Mouse (Mus musculus): Measurements from ENCODE around the gene F11r.

The F11r gene

DNA sequence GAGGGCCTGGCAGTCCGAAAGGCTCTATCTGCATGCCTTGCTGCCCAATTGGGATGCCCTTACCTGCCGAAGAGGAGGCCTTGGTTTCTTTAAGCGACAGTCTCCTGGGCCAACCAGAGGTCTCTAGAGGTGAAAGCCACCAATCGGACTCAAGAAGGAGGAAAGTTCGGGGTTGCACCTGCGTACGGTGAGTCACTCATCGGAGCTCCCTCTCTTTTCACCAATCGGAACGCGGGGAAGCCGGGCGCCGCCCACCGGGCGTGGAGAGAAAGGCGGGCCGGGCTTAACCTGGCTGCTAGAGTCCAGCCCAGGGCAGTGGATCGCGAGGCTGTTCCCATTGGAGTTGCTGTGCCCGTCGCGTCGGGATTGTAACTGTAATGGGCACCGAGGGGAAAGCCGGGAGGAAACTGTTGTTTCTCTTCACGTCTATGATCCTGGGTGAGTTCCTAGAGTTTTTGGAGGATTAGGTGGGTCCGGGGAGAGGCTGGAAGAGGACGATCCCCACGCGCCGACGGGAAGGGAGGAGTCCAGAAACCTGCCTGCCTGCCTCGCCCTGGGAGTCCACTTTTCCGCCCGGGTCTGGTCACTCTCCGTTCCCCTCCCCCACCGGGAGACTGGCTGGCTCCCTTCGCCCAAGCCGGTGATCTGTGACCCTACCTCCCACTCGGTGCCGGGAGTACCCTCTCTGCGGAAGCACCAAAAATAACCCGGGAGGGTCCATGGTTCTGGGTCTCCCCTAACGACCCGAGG, at the start of gene F11r:
Gene F11r, plus strand, starts transcription at position 272 of the 750 bp plus-strand sequence.
- DNase-seq (ENCODE audit: low read depth): peak; percentile 57

DNA sequence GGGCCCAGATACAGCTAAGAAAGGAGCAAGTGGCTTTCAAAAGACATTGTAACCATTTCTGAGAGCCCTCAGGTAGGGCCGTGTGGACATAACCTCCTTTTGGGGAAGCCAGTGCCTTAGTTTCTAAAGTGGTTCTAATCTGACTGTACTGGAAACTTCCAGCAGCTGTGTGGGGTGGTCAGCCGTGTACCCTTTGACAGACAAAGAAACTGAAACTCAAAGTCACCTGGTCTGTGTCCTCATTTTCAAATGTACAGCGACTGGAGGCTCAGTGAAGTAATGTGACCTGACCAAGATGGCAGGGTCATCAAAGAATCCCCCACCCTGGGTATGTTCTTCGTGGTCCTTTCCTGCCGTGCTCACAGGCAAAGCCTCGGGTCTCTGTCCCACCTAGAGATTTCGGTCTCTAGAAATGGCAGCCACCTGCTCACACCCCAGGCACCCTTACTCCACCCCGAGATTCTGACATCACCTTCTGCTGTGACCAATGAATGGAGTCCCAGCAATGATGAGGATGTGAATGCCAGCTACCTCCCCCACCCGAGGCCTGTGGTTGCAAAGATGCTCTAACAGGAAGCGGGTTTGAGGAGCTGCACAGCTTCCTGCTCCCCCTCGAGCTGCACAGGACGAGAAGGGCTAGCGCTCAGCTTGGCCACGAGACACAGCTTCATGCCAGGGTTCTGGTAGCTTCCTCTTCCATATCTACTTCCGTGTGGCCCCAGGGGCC, 48.8 kb upstream of the F11r start, which contains the start of gene Arhgap30:
Gene Arhgap30, plus strand, starts transcription at position 579 of the 727 bp plus-strand sequence.
- no peak for DNase-seq (ENCODE audit: low read depth)

DNA sequence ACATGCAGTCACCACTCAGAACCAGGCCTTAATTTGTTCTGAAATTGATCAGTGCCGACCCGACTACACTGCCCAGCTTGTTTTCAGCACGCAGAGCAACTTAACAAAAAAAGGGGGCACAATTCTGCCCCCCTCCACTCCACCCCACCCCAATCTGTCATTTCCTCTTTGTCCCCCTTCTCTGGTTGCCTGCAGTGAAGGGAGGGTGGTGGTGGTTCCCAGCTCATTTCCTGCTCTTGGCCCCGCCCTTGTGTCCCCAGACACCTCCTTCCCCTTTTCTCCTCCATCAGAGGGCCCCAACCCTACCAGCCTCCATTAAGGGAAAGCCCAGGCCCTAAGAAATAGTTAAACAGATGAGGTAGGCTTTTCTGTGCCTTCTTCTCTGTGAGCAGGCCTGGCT, 47.2 kb upstream of the F11r start:
- no peak for DNase-seq (ENCODE audit: low read depth)

DNA sequence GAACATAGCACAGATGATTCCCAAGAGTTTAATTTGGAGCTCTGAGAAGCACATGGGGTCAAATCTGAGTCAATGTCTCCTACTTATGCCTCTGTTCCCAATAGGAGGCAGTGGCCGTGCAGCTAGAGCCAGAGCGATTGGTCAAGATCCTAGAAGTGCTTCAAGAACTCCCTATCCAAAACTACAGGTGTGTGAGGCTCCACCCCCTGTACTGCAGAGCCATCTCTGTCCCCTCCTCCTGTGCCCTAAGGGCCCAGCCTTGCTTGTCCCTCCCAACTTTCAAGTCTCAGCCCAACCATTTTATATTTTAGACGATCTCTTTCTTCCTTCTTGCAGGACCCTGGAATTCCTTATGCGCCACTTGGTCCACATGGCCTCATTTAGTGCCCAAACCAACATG, 35.5 kb upstream of the F11r start:
- DNase-seq (ENCODE audit: low read depth): no peak

DNA sequence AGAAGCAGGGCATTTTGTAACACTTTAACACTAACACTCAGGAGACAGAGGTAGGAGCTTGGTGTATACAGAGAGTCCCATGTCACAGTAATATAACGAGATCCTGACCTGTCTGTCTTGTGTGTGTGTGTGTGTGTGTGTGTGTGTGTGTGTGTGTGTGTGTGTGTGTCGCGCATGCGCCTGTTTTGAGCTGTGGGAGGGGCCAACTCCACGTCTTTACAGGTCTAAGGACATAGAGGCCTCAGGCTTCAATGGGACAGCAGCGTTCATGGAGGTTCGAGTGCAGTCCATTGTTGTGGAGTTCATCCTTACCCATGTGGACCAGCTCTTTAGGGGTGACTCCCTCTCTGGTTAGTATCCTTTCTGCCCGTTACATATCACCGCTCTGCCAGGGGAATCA, 34.3 kb upstream of the F11r start:
- no peak for DNase-seq (ENCODE audit: low read depth)

DNA sequence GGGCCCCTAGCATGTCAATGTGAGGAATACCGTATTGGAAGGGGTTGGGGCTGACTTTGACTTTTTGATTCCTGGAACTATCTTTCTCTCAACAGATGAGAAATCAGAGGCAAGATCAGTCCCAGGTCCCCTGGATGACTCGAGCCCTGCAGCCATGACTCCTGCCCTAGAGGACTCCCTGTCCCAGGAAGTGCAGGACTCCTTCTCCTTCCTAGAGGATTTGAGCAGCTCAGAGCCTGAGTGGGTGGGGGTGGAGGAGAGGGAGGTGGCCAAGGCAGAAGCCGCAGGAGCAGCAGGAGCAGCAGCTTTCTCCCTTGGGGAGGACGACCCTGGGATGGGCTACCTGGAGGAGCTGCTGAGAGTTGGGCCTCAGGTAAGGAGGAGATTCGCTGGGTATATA, 30.1 kb upstream of the F11r start:
- no peak for DNase-seq (ENCODE audit: low read depth)

DNA sequence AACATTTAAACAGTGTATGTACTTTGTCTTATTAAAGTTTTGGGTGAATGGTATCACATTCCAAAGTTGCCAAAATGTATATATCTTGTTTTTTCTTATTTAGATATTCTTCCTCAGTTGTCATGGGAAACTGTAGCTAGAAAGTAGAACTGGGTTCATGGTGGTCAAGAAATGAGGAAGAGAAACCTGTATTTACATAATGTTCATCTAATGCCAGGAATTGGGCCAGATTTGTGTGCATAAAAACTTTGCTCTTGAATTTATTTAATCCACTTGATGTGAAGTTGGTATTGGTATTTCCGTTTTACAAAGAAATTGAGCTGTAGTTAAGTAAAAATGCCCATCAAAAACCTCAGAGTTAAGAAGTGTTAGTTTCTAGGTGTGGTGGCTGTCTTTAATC, 27.1 kb upstream of the F11r start:
- DNase-seq (ENCODE audit: low read depth): no peak

DNA sequence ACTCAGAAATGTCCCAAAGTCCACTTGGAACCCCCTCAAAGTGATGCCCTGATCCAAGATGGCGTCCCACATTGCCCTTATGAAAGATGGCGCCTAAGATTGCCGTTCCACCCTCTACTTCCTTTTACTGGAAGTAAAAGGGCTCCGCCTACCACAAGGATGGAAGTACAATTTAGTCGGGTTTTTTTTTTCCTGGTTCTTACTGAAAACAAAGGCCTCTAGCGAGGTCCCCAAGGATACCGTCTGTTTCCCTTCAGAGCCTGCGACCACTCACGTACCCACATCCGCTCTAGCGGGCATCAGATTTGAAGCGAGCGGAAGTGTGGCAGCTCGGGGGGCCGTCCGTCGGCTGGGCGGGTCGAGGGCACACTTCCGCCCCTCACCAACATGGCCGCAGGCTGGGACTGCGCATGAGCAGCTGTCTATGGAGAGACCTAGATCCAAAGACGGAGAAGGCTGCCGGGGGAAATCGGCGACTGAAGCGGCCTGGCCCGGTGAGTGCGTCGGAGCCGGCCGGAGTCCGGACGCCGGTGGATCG, 26.3 kb upstream of the F11r start, which contains the start of gene Usf1:
Gene Usf1, plus strand, starts transcription at position 367 of the 538 bp plus-strand sequence.
- DNase-seq (ENCODE audit: low read depth): peak; percentile 92

DNA sequence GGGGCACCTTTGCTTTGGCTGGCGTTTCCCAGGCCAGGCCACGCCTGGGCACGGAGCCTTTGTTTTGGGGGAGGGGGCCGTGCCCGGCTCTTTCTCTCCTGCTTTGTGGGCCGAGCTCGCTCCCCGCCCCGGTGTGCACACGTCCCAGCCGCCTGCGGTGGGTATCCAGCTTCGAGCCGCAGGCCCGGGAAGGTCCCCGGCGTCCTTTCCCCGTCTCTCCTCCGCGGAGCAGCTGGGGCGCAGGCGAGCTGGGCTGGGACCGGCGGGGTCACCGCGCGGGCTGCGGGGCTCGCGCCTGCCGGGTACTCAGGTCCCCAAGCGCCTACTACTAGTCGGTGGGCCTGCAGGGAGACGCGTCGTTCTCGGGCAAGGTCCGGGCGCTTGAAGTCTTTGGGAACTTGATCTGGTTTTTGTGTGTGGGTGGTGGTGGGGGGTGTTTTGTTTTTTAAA, 25.8 kb upstream of the F11r start:
- DNase-seq (ENCODE audit: low read depth): no peak

DNA sequence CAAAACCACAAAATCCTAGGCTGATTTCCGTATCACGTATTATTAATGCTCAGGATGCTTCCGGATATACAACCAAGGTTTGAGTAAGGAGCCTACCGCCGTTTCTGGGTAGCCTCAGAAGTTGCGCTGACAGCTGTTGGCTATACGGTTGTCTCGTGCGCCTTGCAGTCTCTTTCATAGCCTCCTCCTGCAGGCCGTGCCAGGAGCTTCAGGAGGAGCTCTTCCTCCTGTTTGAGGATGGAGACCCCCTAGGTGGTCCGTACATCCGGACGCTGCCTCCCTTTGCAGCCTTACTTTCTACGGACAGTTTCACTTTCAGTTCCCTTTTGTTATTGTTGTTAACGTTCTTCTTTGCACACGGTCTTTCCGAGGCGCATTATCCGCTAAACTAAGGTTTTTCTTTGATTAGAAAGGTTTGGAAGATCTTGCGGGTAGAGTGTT, 25.3 kb upstream of the F11r start:
- DNase-seq (ENCODE audit: low read depth): no peak

DNA sequence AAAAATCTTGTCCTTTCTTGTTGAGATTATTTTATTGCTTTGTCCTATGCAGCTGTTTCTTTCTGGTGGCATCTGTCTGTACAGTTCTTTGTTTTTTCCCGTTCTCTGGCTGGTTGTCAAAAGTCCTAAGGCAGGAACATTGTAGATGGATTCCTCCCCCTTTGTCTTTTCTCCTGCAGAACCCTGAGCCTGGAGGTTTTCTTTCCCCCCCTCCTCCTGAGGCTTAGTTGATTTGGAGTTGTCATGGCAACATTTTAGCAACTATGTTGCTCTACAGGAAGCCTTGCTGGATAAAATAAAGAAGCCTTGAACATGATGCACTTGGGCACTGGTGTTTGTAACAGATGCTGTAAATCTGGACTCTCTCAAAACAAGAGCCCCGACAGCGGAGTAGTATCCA, 24.9 kb upstream of the F11r start:
- no peak for DNase-seq (ENCODE audit: low read depth)

DNA sequence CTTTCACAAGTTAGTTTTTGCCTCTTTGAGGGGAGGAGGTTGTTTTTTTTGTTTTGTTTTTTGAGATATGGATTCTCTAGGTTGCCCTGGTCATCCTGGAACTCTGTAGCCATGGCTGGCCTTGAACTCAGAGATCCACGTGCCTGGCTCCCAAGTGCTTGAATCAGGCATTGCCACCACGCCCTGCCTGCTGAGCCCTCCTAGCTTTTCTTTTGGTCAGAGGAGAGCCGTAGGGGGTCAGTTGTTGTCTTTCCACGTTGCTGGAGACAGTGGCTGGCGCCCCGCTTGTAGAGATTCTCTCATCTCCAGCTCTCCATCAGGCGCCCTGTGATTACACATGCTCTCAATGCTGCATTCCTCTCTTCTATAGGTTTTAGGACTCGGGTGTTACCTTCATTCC, 23.7 kb upstream of the F11r start:
- DNase-seq (ENCODE audit: low read depth): no peak

DNA sequence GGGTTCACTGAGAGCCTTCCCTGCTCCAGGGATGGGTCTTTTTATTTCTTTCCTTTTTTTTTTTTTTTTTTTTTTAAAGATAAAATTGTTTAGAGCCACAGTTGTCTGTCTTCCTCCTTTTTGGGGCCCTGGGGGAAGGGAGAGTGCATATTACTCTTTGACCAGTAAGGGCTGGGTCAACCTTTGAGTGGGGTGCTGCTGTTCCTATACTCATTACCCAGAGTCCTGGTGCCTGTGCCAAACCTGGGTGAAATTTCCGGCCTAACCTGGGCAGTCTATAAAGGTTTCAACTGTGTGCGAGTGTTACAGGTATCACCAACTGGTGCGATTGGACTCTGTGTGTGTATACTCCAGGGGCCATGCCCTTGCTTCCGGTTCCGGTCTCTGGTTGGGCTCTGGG, 18.7 kb upstream of the F11r start, which contains the start of gene Tstd1:
Gene Tstd1, plus strand, starts transcription at position 213 of the 400 bp plus-strand sequence.
- DNase-seq (ENCODE audit: low read depth): no peak

DNA sequence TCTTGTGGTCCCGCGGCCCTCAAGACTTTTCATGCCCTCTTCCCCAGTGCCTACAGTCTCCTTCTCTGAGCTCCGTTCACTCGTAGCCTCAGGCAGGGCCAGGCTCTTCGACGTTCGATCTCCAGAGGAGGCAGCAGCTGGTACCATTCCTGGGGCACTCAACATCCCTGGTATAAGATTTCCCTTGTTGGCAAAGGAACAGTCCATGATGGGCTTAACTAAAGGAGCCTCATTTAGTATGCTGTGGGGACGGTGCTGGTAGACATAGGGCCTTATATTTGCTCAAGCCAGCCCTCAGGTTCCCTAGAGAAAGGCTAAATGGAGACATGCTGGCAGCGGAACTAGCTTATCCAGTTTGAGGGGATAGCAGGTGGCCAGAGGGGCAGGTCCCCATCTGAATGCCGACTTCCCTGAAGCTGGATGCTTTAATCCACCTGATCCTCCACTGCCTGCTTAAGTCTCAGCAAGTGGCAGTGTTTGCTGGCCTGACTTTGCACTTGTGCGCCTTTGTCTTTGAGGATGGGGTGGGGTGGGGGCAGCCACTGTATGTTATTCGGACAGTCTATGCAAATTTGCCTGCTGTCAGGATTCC, 17.9 kb upstream of the F11r start:
- DNase-seq (ENCODE audit: low read depth): no peak

DNA sequence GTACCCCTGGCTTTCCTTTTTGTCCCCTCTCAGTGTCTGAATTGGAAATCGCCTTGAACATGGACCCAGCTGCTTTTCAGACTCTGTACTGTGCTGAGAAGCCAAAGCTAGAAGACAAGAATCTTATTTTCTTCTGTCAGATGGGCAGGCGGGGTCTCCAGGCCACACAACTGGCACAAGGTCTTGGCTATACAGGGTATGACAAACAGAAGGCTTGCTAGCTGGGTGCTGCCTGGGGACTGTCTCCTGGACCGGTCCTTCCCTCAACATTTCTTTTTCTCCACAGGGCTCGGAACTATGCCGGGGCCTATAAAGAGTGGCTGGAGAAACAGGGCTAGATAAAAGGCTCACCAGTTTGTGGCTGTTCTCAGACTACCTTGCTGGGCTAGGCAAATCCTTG, 17.4 kb upstream of the F11r start:
- DNase-seq (ENCODE audit: low read depth): no peak

DNA sequence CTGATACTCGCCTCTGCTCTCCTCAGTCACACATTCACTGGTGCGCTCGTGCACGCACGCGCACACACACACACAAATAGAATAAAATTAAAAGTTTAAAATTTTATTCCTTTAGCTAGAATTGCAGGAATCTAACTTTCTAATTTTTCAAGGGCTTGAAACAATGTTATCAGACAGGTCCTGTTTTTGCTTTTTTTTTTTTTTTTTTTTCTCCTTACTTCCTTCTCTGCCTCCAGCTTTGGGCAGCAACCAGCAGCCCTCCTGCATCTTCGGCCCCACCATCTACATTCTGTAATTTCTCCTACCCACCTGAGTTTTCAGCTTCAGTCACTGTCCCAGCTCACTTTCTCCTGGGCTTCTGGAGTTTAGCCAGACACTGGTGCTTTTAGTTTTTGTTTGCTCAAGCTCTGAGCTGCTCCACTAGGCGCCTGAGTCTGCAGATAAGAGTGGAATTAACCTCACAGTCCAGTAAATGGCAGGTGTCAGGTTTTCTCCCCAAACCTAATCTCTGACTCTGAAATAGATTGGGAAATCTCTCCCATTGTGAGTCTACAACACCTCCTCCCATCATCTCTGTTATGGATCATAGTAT, 14.7 kb upstream of the F11r start:
- DNase-seq (ENCODE audit: low read depth): no peak

DNA sequence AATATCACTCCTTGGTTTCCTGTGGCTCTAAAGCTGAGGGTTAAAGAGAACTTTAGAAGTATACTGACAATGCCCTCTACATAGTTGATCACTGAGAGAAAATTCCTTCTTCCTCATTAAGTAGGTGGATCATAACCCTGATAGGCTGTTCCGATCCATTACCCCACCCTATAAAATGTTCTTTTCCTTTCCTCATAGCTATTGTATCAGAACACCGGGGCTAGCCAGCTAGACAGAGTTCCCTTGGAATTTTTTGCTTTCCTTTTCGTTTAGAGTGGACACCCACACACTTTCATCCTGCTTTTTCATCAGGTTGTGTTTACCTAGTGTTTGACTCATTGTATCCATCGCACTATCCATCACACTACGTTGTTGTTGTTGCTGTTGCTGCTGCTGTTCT, 12.7 kb upstream of the F11r start:
- DNase-seq (ENCODE audit: low read depth): no peak

DNA sequence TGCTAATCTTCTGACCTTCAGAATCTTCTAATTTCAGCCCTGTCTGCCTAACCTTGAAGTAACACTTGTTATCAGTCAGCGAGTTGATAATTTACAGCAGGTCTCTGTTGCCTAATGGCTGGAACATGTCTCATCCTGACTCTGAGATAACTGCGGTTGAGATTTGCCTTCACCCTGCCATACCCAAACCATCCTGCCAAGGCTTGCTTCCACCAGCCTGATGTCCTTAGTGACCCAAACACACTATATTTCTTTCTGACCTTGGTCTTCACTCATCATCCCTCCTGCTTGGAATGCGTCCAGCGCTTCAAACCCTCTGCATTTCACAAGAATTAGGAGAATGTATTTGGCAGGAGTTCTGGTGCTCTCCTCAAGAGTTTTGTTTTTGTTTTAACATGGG, 12.2 kb upstream of the F11r start:
- DNase-seq (ENCODE audit: low read depth): no peak

DNA sequence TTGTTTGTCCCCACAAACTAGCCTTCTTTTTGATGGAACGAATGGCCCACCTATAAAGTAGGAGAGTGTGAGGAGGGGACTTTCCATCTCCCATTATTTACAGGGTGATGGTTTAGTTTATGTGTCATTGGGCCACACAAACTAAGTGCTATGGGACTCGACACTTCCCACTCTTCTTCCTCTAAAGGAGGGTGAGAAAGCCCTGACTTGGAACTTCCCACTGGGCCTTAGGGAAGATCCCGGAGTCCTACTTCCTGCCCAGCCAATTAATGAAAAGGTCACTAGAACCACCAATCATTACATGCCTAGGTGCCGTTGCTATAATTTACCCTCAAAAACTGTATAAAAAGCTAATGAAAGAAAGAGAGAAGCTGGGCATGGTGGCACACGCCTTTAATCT, 5.2 kb upstream of the F11r start:
- DNase-seq (ENCODE audit: low read depth): no peak

DNA sequence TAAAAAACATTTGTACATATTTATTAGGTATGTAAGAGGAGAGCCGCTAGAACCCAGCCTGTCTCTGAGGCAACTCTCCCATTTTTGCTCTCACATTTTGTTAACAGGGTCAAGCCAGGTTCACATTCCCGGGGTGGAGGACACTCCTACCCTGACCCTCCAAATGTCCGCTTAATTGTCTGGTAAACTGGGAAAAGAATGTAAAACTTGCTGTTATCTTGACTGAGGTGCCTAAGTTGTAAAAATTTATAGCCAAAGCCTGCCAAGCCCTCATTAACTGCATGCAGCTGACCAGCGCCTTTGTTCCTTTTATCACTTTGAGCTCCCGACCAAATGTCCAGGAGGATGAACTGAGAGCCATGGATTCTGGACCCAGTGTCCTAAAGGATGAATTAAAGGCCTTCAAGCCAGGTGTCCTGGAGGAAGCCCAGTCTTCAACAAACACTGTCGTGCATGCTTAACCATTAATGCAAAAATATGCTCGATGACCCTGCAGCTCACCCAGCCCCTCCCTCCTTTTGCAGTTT, 2.0 kb upstream of the F11r start:
- DNase-seq (ENCODE audit: low read depth): no peak

DNA sequence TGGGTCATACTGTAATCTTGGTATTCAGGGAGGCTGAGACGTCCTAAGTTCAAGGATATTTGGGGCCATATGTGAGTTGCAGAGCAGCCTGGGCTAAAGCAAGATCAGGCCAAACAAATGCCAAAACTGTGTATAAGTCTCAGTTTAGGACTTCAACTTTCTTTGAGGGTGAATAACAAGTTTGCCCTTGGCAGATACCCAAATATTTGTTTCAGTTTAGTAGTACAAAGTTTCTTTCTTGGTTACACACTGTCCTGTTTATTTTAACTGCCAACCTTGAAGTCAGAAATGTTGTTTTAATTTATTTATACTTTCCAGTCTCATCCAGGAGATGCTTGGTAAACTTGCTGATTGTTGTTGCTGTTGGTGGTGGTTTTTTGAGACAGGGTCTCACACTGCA, 1.4 kb upstream of the F11r start:
- no peak for DNase-seq (ENCODE audit: low read depth)

Measured in c-Kit-positive CD71-negative TER-119-negative erythroid progenitor cells, embryonic 14.5 days (primary cell).